Mouse (Mus musculus) splenic B cell, adult 2 months (primary cell): ENCODE data around the gene Vmn1r189.
A peak's percentile ranks its signal among the peaks of the same experiment; 100 is the strongest.
"Not testable (repeated sequence)": the region's sequence is repeated elsewhere in the genome, so short reads cannot be mapped to it uniquely, and the experiment has no call there.

Experiments
- DNase-seq: peaks from one replicate; pipeline ENCODE4 v3.0.0-alpha.2; 2011; ENCODE audit warnings: low read depth, low spot score
- H3K27me3 ChIP-seq: 2 replicates; pipeline ENCODE4 v1.6.1; 2012; ENCODE audit warnings: mild to moderate bottlenecking, low read length, moderate library complexity, mixed read lengths; ENCODE audit not compliant: control insufficient read depth, poor library complexity, insufficient read depth, severe bottlenecking
- H3K36me3 ChIP-seq: 2 replicates; pipeline ENCODE4 v1.6.1; 2012; ENCODE audit warnings: mild to moderate bottlenecking, low read length, moderate library complexity, mixed read lengths; ENCODE audit not compliant: control insufficient read depth, poor library complexity, insufficient read depth, severe bottlenecking

Gene Vmn1r189

DNA sequence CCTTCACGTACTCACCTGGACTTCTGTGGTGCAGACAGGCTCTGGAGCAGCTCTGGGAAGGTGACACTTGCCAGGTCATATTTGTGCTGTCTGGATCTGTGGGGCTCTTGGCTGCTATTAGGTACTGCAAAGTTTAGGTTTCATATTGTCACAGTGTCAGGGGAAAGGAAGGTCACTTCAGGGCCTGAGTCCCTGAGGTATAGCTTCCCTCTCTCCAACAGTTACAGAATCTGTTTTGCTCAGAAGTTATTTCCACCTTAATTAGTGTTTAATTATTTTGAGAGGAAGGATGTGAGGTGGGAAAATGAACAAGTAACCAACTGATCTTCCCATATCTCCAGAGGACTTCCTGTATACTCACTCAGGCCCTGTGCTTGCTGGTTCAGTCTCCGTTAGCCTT is at the start of gene Vmn1r189:
TSS of gene Vmn1r189 (minus strand) at position 101 of the 400 bp plus-strand sequence.
- not testable (repeated sequence) for H3K36me3 ChIP-seq, H3K27me3 ChIP-seq, DNase-seq

GRCm38 (mm10) chr13:22136495-22137293 is 31.1 kb upstream of the Vmn1r189 start:
- not testable (repeated sequence) for H3K36me3 ChIP-seq, H3K27me3 ChIP-seq, DNase-seq

DNA sequence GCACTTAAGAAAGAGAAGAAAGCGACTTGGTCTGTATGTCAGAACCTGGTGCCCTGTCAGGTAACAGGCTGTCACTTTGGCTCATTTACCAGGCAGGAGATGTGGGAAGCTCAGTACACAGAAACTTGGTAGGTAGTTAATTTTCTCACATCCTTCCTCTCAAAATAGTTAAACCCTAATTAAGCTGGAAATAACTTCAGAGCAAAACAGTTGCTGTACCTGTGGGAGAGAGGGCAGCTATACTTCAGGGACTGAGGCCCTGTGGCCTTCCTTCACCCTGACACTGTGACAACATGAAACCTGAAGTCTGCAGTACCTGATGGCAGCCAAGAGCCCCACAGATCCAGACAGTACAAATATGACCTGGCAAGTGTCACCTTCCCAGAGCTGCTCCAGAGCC is 21.5 kb downstream of the Vmn1r189 start, which contains the start of gene Vmn1r188:
TSS of gene Vmn1r188 (plus strand) at position 301 of the 400 bp plus-strand sequence.
- not testable (repeated sequence) for H3K27me3 ChIP-seq, DNase-seq, H3K36me3 ChIP-seq

- H3K36me3 ChIP-seq: no peaks in the 10 kb centered on the region
- DNase-seq: no peak
- no peaks in the 10 kb centered on the region; the same call in 1 of the 2 replicates for H3K27me3 ChIP-seq
These were observed 42.2 kb downstream of the Vmn1r189 start for GRCm38 (mm10) chr13:22063468-22063867.

DNA sequence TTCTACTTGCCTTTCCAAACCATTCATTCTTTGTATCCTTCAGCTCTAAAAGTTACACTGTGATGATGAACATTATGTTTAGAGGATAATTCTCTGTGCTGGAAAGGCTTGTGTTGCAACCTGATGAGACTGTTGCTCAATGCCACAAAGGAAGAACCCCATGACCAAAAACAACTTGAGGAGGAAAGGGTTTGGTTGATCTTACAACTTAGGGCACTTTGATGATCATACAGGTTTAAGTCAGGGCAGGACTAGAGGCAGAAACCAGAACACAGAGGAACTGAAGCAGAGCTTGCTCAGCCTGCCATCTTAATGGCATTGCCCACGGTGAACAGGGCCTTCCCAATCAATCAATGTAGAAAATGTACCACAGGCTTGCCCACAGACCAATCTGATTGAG is 44.2 kb downstream of the Vmn1r189 start:
- Histone ChIP-seq H3K27me3 (no peaks in the 10 kb centered on the region; the same call in 1 of the 2 replicates), H3K36me3 (no peaks in the 10 kb centered on the region)
- DNase-seq: no peak

DNA sequence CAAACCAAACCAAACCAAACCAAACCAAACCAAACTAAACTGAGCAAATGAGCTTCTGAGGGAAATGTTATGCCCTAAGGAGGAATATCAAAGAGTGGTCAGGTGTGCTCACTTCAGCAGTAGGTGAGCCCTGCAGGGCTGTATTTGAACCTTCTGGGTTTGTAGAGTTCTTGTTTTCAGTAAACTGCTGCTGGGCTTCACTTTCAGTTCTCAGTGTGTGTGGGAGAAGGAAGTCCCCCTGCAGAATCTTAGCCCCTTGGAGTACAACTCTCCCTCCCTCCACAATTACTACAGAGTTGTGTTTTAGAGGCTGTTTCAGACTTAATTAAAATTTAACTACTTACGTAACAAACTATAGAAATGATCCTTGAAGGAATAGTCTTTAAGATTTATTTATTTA is 51.9 kb downstream of the Vmn1r189 start:
- DNase-seq: no peak
- no peaks in the 10 kb centered on the region; the same call in 1 of the 2 replicates for H3K27me3 ChIP-seq
- H3K36me3 ChIP-seq: no peaks in the 10 kb centered on the region

- H3K36me3 ChIP-seq: no peaks in the 10 kb centered on the region
- no peak for DNase-seq
- no peaks in the 10 kb centered on the region; the same call in 1 of the 2 replicates for H3K27me3 ChIP-seq
These were observed 54.1 kb downstream of the Vmn1r189 start for GRCm38 (mm10) chr13:22051523-22051859.

GRCm38 (mm10) chr13:22050591-22051522 is 54.8 kb downstream of the Vmn1r189 start:
- Histone ChIP-seq H3K36me3 (no peaks in the 10 kb centered on the region), H3K27me3 (no peaks in the 10 kb centered on the region; the same call in 1 of the 2 replicates)
- DNase-seq: peak; percentile 96
